Mouse (Mus musculus): Measurements from ENCODE around the gene Caap1.

Gene Caap1

GRCm38 (mm10) chr4:94476749-94477399, 79.7 kb downstream of the Caap1 start:
- DNase-seq (ENCODE audit: low read depth): no peak

GRCm38 (mm10) chr4:94473286-94473685, 83.3 kb downstream of the Caap1 start:
- DNase-seq (ENCODE audit: low read depth): no peak

- DNase-seq (ENCODE audit: low read depth): no peak
Measured at GRCm38 (mm10) chr4:94459424-94459823, 97.2 kb downstream of the Caap1 start.

GRCm38 (mm10) chr4:94454857-94455256, 101.7 kb downstream of the Caap1 start:
- DNase-seq (ENCODE audit: low read depth): no peak
